Mouse (Mus musculus): ENCODE data around the gene Mettl22. TPM values are rescaled to one million over a fixed set of nuclear protein-coding genes. Genes with fewer than 3 reads are reported as not detected.

Mettl22 gene
- total and polyA plus RNA-seq, 3 experiments, result 11.7 to 19.0 TPM; not detected in 1

GRCm38 (mm10) chr16:8513236-8513906, 42.8 kb downstream of the Mettl22 start, which contains the start of gene Abat (continued):
- TF ChIP-seq ETS1 (IDR thresholded peaks at IDR 0.05; ENCODE audit: low read depth, low read length) (no peak), CTCF (IDR thresholded peaks at IDR 0.05 in 2 of 3, conservative IDR thresholded peaks at IDR 0.05 in 1 of 3; ENCODE audit: control insufficient read depth in 1 of 3, insufficient read depth in 1 of 3, low read depth in 2 of 3, low read length in 3 of 3, poor library complexity in 1 of 3, severe bottlenecking in 1 of 3) (no peak), ZMIZ1 (IDR thresholded peaks at IDR 0.05; ENCODE audit: low read depth, low read length) (no peak), GABPA (IDR thresholded peaks at IDR 0.05; ENCODE audit: low read depth, low read length) (no peak), KAT2A (conservative IDR thresholded peaks at IDR 0.05; ENCODE audit: low read depth, low read length) (no peak), SMC3 (IDR thresholded peaks at IDR 0.05; ENCODE audit: low read depth, low read length) (no peak), POLR2AphosphoS5 (IDR thresholded peaks at IDR 0.05; ENCODE audit: borderline replicate concordance, low read depth, low read length) (no peak)

GRCm38 (mm10) chr16:8514180-8514579, 43.6 kb downstream of the Mettl22 start:
- DNase-seq (ENCODE audit: low read depth, low spot score), result no peak
- Histone ChIP-seq H3K27ac (ENCODE audit: control insufficient read depth, low read depth, low read length) (no peak overlapping the region), H3K27me3 (ENCODE audit: control insufficient read depth in 1 of 2, insufficient read depth in 2 of 2, low read length in 2 of 2) (peaks cover 0 to 1% of the 10 kb centered on the region in 2 experiments; a peak in 1 of 4 replicates), H3K36me3 (ENCODE audit: control insufficient read depth in 1 of 2, insufficient read depth in 2 of 2, low read length in 2 of 2) (no peaks in the 10 kb centered on the region), H3K4me1 (ENCODE audit: control insufficient read depth in 1 of 2, insufficient read depth in 2 of 2, low read length in 2 of 2) (0 out of 4 replicates have a peak, but pooled peaks cover 0 to 3% of the 10 kb centered on the region in 2 experiments), H3K79me2 (ENCODE audit: control insufficient read depth, insufficient read depth, low read length, poor library complexity) (no peaks in the 10 kb centered on the region), H3K4me3 (ENCODE audit: control insufficient read depth in 1 of 2, insufficient read depth in 1 of 2, low read depth in 2 of 2, low read length in 2 of 2) (no peak overlapping the region), H3K9ac (ENCODE audit: control insufficient read depth, low read depth, low read length, poor library complexity, severe bottlenecking) (no peak overlapping the region), H3K9me3 (replicated peaks; ENCODE audit: insufficient read depth, low read length) (no peaks in the 10 kb centered on the region)
- TF ChIP-seq USF2 (IDR thresholded peaks at IDR 0.05; ENCODE audit: borderline replicate concordance in 1 of 2, insufficient read depth in 1 of 2, low read depth in 1 of 2, low read length in 2 of 2), result no peak
- no peak for TF ChIP-seq ZKSCAN1 (IDR thresholded peaks at IDR 0.05; ENCODE audit: low read depth, low read length)
- no peak for TF ChIP-seq MAFK (IDR thresholded peaks at IDR 0.05; ENCODE audit: borderline replicate concordance, low read depth, low read length)
- TF ChIP-seq MAX (IDR thresholded peaks at IDR 0.05; ENCODE audit: low read length), result no peak
- TF ChIP-seq MEF2A (IDR thresholded peaks at IDR 0.05; ENCODE audit: extremely low read depth, insufficient replicate concordance, low read depth, low read length, poor library complexity, severe bottlenecking), result no peak
- no peak for TF ChIP-seq TAL1 (IDR thresholded peaks at IDR 0.05; ENCODE audit: low read length)

- Histone ChIP-seq H3K36me3 (ENCODE audit: control insufficient read depth in 1 of 2, insufficient read depth in 2 of 2, low read length in 2 of 2) (no peaks in the 10 kb centered on the region; a peak in 1 of 4 replicates), H3K27me3 (ENCODE audit: control insufficient read depth in 1 of 2, insufficient read depth in 2 of 2, low read length in 2 of 2) (no peaks in the 10 kb centered on the region)
Observed at GRCm38 (mm10) chr16:8520525-8520924, 49.9 kb downstream of the Mettl22 start.

More at GRCm38 (mm10) chr16:8520525-8520924, 49.9 kb downstream of the Mettl22 start:
- no peaks in the 10 kb centered on the region for H3K9me3 ChIP-seq (replicated peaks; ENCODE audit: insufficient read depth, low read length)
- no peak overlapping the region for H3K27ac ChIP-seq (ENCODE audit: control insufficient read depth, low read depth, low read length)
- no peak for DNase-seq (ENCODE audit: low read depth, low spot score)
- H3K4me1 ChIP-seq (ENCODE audit: control insufficient read depth in 1 of 2, insufficient read depth in 2 of 2, low read length in 2 of 2), result peaks cover 0 to 2% of the 10 kb centered on the region in 2 experiments; a peak in 1 of 4 replicates
- TF ChIP-seq MAZ (IDR thresholded peaks at IDR 0.05; ENCODE audit: low read depth, low read length) (no peak), POLR2A (IDR thresholded peaks at IDR 0.05; ENCODE audit: control insufficient read depth in 1 of 2, insufficient read depth in 1 of 2, low read depth in 1 of 2, low read length in 2 of 2, poor library complexity in 1 of 2) (no peak), CTCF (IDR thresholded peaks at IDR 0.05 in 2 of 3, conservative IDR thresholded peaks at IDR 0.05 in 1 of 3; ENCODE audit: control insufficient read depth in 1 of 3, insufficient read depth in 1 of 3, low read depth in 2 of 3, low read length in 3 of 3, poor library complexity in 1 of 3, severe bottlenecking in 1 of 3) (no peak), NELFE (IDR thresholded peaks at IDR 0.05; ENCODE audit: low read depth, low read length) (no peak), RAD21 (IDR thresholded peaks at IDR 0.05; ENCODE audit: low read depth, low read length) (no peak), HCFC1 (IDR thresholded peaks at IDR 0.05; ENCODE audit: low read depth, low read length) (no peak), TCF12 (IDR thresholded peaks at IDR 0.05; ENCODE audit: low read depth, low read length) (no peak), GABPA (IDR thresholded peaks at IDR 0.05; ENCODE audit: low read depth, low read length) (no peak), TAL1 (IDR thresholded peaks at IDR 0.05; ENCODE audit: low read length) (no peak), MYB (IDR thresholded peaks at IDR 0.05; ENCODE audit: low read depth, low read length) (no peak), NRF1 (IDR thresholded peaks at IDR 0.05; ENCODE audit: insufficient read depth, low read depth, low read length, poor library complexity, severe bottlenecking) (no peak), USF1 (IDR thresholded peaks at IDR 0.05; ENCODE audit: low read depth, low read length) (no peak), RCOR1 (IDR thresholded peaks at IDR 0.05; ENCODE audit: low read depth, low read length) (no peak), GATA1 (IDR thresholded peaks at IDR 0.05; ENCODE audit: low read depth, low read length) (no peak), MEF2A (IDR thresholded peaks at IDR 0.05; ENCODE audit: extremely low read depth, insufficient replicate concordance, low read depth, low read length, poor library complexity, severe bottlenecking) (no peak), POLR2AphosphoS2 (IDR thresholded peaks at IDR 0.05; ENCODE audit: low read length) (no peak), EP300 (IDR thresholded peaks at IDR 0.05; ENCODE audit: low read depth in 1 of 2, low read length in 2 of 2) (no peak), POLR2AphosphoS5 (IDR thresholded peaks at IDR 0.05; ENCODE audit: borderline replicate concordance, low read depth, low read length) (no peak), CHD1 (IDR thresholded peaks at IDR 0.05; ENCODE audit: low read depth, low read length) (no peak)
- no peaks in the 10 kb centered on the region for H3K79me2 ChIP-seq (ENCODE audit: control insufficient read depth, insufficient read depth, low read length, poor library complexity)
- H3K4me3 ChIP-seq (ENCODE audit: control insufficient read depth in 1 of 2, insufficient read depth in 1 of 2, low read depth in 2 of 2, low read length in 2 of 2), result no peak overlapping the region
- H3K9ac ChIP-seq (ENCODE audit: control insufficient read depth, low read depth, low read length, poor library complexity, severe bottlenecking), result no peak overlapping the region

Measured in MEL (cell line).